ENCODE assay signal across 9 mouse cellular contexts in genomic region chr1:87608416-87609046, GRCm38 (mm10). TPM values are rescaled to one million over a fixed set of nuclear protein-coding genes. Genes with fewer than 3 reads are reported as not detected.
DNase-seq lines count a peak whose midpoint lies in the region; ATAC-seq and TF ChIP-seq lines count a peak whose summit lies in the region.
"Had no signal": no experiment of that assay in that cellular context is flagged by ENCODE, and none has a peak within 500 bp of the region (broad histone marks: within the 10 kb centered on the region; RNA-seq: fewer than 3 reads in every experiment).

No protein-coding gene starts in this region.

- TF ChIP-seq CTCF in hindbrain, postnatal 0 days (IDR thresholded peaks at IDR 0.05; ENCODE audit: low read depth): peak; percentile 76

- H3K9ac ChIP-seq in hindbrain, postnatal 0 days (replicated peaks; ENCODE audit: low read length): no peak overlapping the region

- no peak overlapping the region for H3K27ac ChIP-seq in hindbrain, postnatal 0 days

- peak; percentile 27; the same call in 1 of the 2 replicates for ATAC-seq in common myeloid progenitor, adult 5-6 weeks (replicated peaks; ENCODE audit: low read depth, poor library complexity, severe bottlenecking)
- ATAC-seq in hindbrain, postnatal 0 days: no peak
- ATAC-seq in frontal cortex, adult (ENCODE audit: low TSS enrichment): no peak

- H3K9me3 ChIP-seq in hindbrain, postnatal 0 days (ENCODE audit: low read length): no peaks in the 10 kb centered on the region

- DNase-seq in layer of hippocampus, adult 11-12 months (ENCODE audit: low spot score): peak; percentile 67
- no peak for DNase-seq in layer of hippocampus, adult 9-10 months (ENCODE audit: low spot score)
- DNase-seq in NIH3T3 (ENCODE audit: low read depth): peak; percentile 66
- DNase-seq in hindbrain, postnatal 0 days (ENCODE audit: low spot score): peak; percentile 53
- DNase-seq in lung, adult 18-20 months: peak; percentile 73 to 79
- peak; percentile 34 for DNase-seq in retina, postnatal 7 days (ENCODE audit: low read depth, low spot score)

- no peak overlapping the region for H3K4me3 ChIP-seq in hindbrain, postnatal 0 days (ENCODE audit: low read length)

- WGBS in hindbrain, postnatal 0 days: 27% methylated on average over 7 of the region's 7 CpGs

- no peak overlapping the region for H3K4me2 ChIP-seq in hindbrain, postnatal 0 days (ENCODE audit: low read depth, low read length)

- no peaks in the 10 kb centered on the region for H3K4me1 ChIP-seq in hindbrain, postnatal 0 days (ENCODE audit: insufficient read depth, low read length)

- H3K27me3 ChIP-seq in hindbrain, postnatal 0 days (ENCODE audit: insufficient read depth, low read length): no peaks in the 10 kb centered on the region

- no peaks in the 10 kb centered on the region for H3K36me3 ChIP-seq in hindbrain, postnatal 0 days (ENCODE audit: insufficient read depth, low read length)

RNA-seq across cellular contexts. Expression of gene Inpp5d, which starts 11.6 kb away (rescaled TPM):
- 71.7 and 87.7 TPM in 2 replicates for total RNA-seq in common myeloid progenitor, adult 5-6 weeks (2017)
- 7.4 and 20.1 TPM in 2 replicates for total RNA-seq in hindbrain, postnatal 0 days (2014; rRNA removed)
- 2.1 and 2.3 TPM in 2 replicates for polyA plus RNA-seq in hindbrain, postnatal 0 days (2015; fragmentation: Nextera tagmentation; extraction: Ambion mirVana)

RNA-seq across cellular contexts. Expression of gene Ngef, which starts 34.9 kb away (rescaled TPM):
- not detected in 2 replicates for total RNA-seq in common myeloid progenitor, adult 5-6 weeks (2017)
- total RNA-seq in hindbrain, postnatal 0 days (2014; rRNA removed): 42.1 and 49.1 TPM in 2 replicates
- 32.4 and 35.6 TPM in 2 replicates for polyA plus RNA-seq in hindbrain, postnatal 0 days (2015; fragmentation: Nextera tagmentation; extraction: Ambion mirVana)
- polyA plus RNA-seq: macrophage had no signal

Comparison
In these comparisons a context has a peak if more than half of its experiments do, and no peak if none do; other contexts are left out.
1. RNA of gene Ngef, which starts 34.9 kb away (total RNA-seq): 42.1 to 49.1 TPM in hindbrain, postnatal 0 days; not detected in common myeloid progenitor, adult 5-6 weeks; every median in the first group is over 10 times any median in the second.